Mouse (Mus musculus): ENCODE data around the gene Gsto1.

Gsto1 gene

GRCm38 (mm10) chr19:47888037-47888436 lies 33.3 kb downstream of the Gsto1 start:
- DNase-seq (ENCODE audit: low read depth, low spot score) = peak; percentile 42

GRCm38 (mm10) chr19:47890489-47891130 lies 35.8 kb downstream of the Gsto1 start:
- DNase-seq (ENCODE audit: low read depth, low spot score) = peak; percentile 46

GRCm38 (mm10) chr19:47891562-47892312 lies 37.0 kb downstream of the Gsto1 start:
- no peak for DNase-seq (ENCODE audit: low read depth, low spot score)

GRCm38 (mm10) chr19:47893092-47893491 lies 38.3 kb downstream of the Gsto1 start:
- DNase-seq (ENCODE audit: low read depth, low spot score) = no peak

GRCm38 (mm10) chr19:47898472-47899079 lies 43.8 kb downstream of the Gsto1 start:
- peak; percentile 52 for DNase-seq (ENCODE audit: low read depth, low spot score)

DNA sequence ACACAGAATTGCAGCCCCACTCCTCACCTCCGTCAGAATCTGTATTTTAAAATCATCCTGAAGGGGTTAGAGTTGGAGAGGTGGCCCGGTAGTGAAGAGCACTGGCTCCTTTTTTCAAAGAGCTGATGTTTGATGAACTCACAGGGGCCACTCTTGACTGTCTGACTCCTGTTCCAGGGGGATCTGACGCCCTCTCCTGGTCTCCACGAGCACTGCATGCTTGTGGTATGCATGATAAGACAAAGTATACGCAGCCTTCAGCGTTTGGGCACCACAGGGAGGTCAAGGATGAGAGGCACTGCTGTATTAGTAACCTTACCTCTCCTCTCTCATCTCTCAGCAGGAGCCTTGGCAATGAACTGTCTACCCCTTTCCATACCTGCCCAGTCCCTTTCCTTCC lies 45.2 kb downstream of the Gsto1 start:
- DNase-seq (ENCODE audit: low read depth, low spot score) = peak; percentile 59

DNA sequence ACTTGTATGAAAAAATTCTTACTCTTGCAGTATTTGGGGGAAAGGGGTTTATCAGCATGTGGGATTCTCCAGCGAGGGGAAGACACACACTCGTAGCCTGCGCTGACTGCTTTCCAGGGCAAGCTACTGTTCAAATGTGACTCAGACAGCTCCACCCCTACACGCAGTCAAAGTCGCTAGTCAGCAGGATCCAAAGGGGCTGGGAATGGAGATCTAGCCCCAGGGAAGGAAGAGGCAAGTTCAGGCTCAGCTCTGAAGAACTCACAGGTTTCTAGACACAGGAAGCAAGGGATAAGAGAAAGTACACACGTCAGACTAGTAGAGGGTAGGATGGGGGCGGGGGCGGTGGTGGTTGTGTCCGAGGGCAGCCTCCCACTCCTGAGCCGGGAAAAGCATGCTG lies 45.8 kb downstream of the Gsto1 start:
- DNase-seq (ENCODE audit: low read depth, low spot score) = no peak

- no peak for DNase-seq (ENCODE audit: low read depth, low spot score)
Measured at GRCm38 (mm10) chr19:47902316-47903201, 47.8 kb downstream of the Gsto1 start.

DNA sequence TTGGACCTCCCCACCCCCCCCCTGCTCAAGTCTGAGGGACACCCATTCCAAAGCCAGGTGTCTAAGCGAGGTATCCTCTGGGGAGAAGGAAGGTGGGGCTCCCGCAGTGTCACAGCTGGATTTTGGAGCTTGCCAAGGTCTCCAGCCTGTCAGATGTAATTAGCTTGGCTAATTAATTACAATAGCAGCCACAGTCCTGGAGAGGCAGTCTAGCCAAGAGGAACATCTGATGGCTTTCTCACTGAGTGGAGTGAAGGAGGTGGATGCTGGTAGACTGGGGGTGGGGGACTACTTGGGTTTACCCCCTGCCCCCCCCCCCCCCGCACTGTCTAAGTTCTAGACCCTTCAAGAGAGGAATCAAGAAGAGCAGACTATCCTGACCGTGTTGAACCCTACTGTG lies 48.9 kb downstream of the Gsto1 start:
- DNase-seq (ENCODE audit: low read depth, low spot score) = no peak

GRCm38 (mm10) chr19:47905081-47905480 lies 50.3 kb downstream of the Gsto1 start:
- no peak for DNase-seq (ENCODE audit: low read depth, low spot score)

DNA sequence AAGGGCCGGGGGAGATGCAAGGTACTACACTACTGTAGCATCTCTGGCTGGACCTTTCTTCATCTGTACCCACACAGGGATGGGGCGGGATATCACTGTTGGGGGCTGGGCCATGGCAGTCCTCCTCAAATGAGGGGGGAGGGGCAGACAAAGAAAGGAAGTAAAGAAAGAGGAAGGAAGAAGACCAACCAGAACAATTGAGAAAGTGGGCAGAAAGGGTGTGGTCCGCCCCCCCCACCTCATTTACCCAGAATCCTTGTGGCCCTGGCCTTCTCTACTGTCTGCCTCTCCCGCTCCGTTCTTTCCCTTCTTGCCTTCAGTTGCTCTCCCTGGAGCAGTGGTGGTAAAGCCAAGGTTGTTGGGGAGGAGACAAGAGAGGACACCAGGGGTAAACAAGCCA lies 50.8 kb downstream of the Gsto1 start:
- no peak for DNase-seq (ENCODE audit: low read depth, low spot score)

DNA sequence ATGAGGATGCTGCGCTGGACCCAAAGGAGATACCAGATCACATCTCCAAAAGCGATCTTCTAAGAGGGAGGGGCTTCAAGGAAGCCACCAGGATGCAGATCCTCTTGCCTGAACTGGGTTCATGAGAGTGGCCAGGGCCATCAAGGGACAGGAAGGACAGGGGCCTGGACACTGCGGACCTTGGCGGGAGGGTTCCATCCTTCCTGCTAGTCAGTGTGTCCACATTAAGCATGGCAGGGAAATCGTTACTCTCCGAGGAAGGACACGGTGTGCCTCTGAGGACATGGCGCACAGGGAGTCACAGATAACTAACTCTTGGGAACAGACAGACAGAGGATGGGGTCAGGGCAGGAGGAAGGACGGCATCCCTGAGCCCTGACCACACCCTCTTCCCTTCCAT lies 52.8 kb downstream of the Gsto1 start:
- no peak for DNase-seq (ENCODE audit: low read depth, low spot score)

DNA sequence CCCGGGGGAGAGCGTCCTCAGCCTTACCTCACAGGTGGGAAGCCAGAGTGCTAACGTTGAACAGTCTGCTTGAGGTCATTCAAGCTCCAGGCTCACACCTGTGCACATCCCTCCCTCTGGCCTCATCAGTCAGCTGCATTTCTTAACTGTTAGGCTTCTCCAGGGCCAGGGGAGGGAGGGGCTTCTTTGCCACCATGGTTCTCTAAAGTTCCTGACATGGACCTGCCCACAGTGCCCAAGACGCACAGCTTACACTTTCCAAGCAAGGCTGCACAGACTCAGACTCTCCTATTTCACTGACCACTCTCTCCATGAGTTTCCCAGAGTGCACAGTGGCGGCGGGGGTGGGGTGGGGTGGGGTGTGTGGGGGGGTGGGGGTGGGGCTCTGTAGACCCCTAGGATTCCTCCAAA lies 54.2 kb downstream of the Gsto1 start:
- peak; percentile 22 for DNase-seq (ENCODE audit: low read depth, low spot score)

DNA sequence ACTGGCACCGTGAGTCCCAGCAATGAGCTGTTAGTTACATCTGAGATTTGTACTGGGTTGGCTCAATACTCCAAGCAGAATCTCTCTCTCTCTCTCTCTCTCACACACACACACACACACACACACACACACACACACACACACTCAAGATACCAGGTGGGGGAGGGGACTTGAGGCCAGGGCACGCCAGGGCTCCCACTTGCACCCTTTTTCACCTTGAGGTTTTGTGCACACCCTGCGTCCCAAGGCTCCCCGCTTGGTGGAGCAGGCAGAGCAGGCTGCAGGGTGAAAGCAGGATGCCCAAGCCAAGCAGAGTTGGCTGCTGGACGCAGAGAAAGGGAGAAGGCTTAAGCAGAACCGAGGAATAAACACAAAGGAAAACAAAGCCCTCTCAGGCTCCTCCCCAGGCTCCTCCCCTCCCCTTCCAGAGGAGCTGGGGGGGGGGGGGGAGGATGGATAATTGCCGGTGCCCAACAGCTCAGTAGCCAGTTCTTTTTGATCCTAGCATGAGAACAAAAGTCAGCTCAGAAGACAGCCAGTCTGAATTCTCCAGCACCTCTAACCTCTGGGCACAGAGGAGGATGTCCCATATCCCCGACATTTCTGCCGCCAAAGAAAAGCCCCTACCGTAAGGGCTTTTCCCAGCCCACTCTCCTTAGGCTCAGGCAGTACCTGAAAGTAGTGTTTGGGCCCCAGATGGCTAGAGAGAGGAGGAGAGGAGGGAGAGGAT lies 54.8 kb downstream of the Gsto1 start:
- DNase-seq (ENCODE audit: low read depth, low spot score) = peak; percentile 63

GRCm38 (mm10) chr19:47910117-47910618 lies 55.4 kb downstream of the Gsto1 start:
- DNase-seq (ENCODE audit: low read depth, low spot score) = peak; percentile 74

- peak; percentile 64 for DNase-seq (ENCODE audit: low read depth, low spot score)
Measured at GRCm38 (mm10) chr19:47910751-47911150, 56.0 kb downstream of the Gsto1 start.

DNA sequence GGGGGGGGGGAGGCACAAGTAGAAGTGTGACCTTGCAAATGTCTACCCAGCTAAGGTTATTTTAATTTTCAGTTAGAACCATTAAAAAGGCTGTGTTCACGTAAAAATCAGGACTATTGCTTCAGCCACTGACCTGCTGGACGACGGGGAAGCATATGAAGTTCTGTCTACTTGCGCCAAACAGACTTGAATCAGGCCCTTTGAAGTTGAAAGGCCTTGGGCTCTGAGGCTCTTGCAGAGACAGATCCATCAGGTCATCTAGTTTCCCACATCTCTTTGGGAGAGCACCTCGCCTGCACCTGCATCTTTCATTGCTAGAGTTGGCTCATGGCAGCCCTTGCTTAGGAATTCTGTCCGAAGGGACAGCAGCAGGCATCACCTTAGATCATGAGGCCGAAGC lies 58.6 kb downstream of the Gsto1 start:
- DNase-seq (ENCODE audit: low read depth, low spot score) = no peak

- no peak for DNase-seq (ENCODE audit: low read depth, low spot score)
Measured at GRCm38 (mm10) chr19:47914191-47914590, 59.4 kb downstream of the Gsto1 start.
